Mouse (Mus musculus) MEL (cell line): ENCODE data around the gene Atf3. TPM values are rescaled to one million over a fixed set of nuclear protein-coding genes. Genes with fewer than 3 reads are reported as not detected.

Experiments used
- DNase-seq: peaks from one replicate; pipeline ENCODE4 v3.0.0; 2011; ENCODE audit warnings: low read depth, low spot score
- H3K27ac ChIP-seq: 2 replicates; pipeline ENCODE4 v1.5.1; 2012; ENCODE audit warnings: low read depth, mild to moderate bottlenecking, control low read depth, low read length, moderate library complexity; ENCODE audit not compliant: control insufficient read depth
- H3K27me3 ChIP-seq, 2 experiments: fragments of 150-350 bp in 1 of 2; sonication (generic) in 1 of 2; 2 replicates each; pipeline ENCODE4 v1.6.1; 2012; ENCODE audit warnings: low read length in 2 of 2, mild to moderate bottlenecking in 2 of 2, improper control_type of control experiment in 1 of 2, moderate library complexity in 1 of 2; ENCODE audit not compliant: insufficient read depth in 2 of 2, control insufficient read depth in 1 of 2
- H3K36me3 ChIP-seq, 2 experiments: 2 replicates each; pipeline ENCODE4 v1.6.1; 2012 to 2014; ENCODE audit warnings: low read length in 2 of 2, improper control_type of control experiment in 1 of 2, inconsistent platforms in 1 of 2, mild to moderate bottlenecking in 1 of 2; ENCODE audit not compliant: insufficient read depth in 2 of 2, control insufficient read depth in 1 of 2
- H3K4me1 ChIP-seq, 2 experiments: fragments of 150-350 bp in 1 of 2; sonication (generic) in 1 of 2; 2 replicates each; pipeline ENCODE4 v1.6.1; 2012; ENCODE audit warnings: low read length in 2 of 2, improper control_type of control experiment in 1 of 2, mild to moderate bottlenecking in 1 of 2; ENCODE audit not compliant: insufficient read depth in 2 of 2, control insufficient read depth in 1 of 2
- H3K4me3 ChIP-seq, 2 experiments: fragments of 150-350 bp in 1 of 2; sonication (generic) in 1 of 2; 2 replicates each; pipeline ENCODE4 v1.5.1; 2012; ENCODE audit warnings: low read depth in 2 of 2, low read length in 2 of 2, mild to moderate bottlenecking in 2 of 2, moderate library complexity in 2 of 2, control low read depth in 1 of 2, improper control_type of control experiment in 1 of 2; ENCODE audit not compliant: control insufficient read depth in 1 of 2, insufficient read depth in 1 of 2
- H3K79me2 ChIP-seq: 2 replicates; pipeline ENCODE4 v1.6.1; 2012; ENCODE audit warnings: mild to moderate bottlenecking, low read length, moderate library complexity; ENCODE audit not compliant: control insufficient read depth, poor library complexity, insufficient read depth
- H3K9ac ChIP-seq: 2 replicates; pipeline ENCODE4 v1.6.1; 2012; ENCODE audit warnings: low read depth, mild to moderate bottlenecking, control low read depth, low read length, moderate library complexity; ENCODE audit not compliant: control insufficient read depth, poor library complexity, severe bottlenecking
- H3K9me3 ChIP-seq: fragments of 150-350 bp; sonication (generic); replicated peaks from 2 replicates; pipeline ENCODE4 v1.6.1; 2012; ENCODE audit warnings: mild to moderate bottlenecking, low read length, improper control_type of control experiment, moderate library complexity; ENCODE audit not compliant: insufficient read depth
- BHLHE40 ChIP-seq: IDR thresholded peaks from 2 replicates; pipeline ENCODE4 v1.6.1; 2012; ENCODE audit warnings: low read depth, mild to moderate bottlenecking, inconsistent platforms, low read length, improper control_type of control experiment, borderline replicate concordance
- CHD1 ChIP-seq: IDR thresholded peaks from 2 replicates; pipeline ENCODE4 v1.6.1; 2012; ENCODE audit warnings: low read depth, mild to moderate bottlenecking, inconsistent platforms, low read length, improper control_type of control experiment
- CHD2 ChIP-seq: IDR thresholded peaks from 2 replicates; pipeline ENCODE4 v1.6.1; 2011; ENCODE audit warnings: low read length, improper control_type of control experiment
- CTCF ChIP-seq, 3 experiments: IDR thresholded peaks in 2 of 3; conservative IDR thresholded peaks in 1 of 3; 2 replicates each; pipeline ENCODE4 v1.5.1; 2011 to 2012; ENCODE audit warnings: low read length in 3 of 3, low read depth in 2 of 3, mild to moderate bottlenecking in 2 of 3, improper control_type of control experiment in 1 of 3, inconsistent platforms in 1 of 3, mixed read lengths in 1 of 3, moderate library complexity in 1 of 3; ENCODE audit not compliant: control insufficient read depth in 1 of 3, insufficient read depth in 1 of 3, poor library complexity in 1 of 3, severe bottlenecking in 1 of 3
- E2F4 ChIP-seq: IDR thresholded peaks from 2 replicates; pipeline ENCODE4 v1.6.1; 2011; ENCODE audit warnings: low read depth, low read length, improper control_type of control experiment, borderline replicate concordance
- ELF1 ChIP-seq: IDR thresholded peaks from 2 replicates; pipeline ENCODE4 v1.6.1; 2014; ENCODE audit warnings: low read depth, mild to moderate bottlenecking, inconsistent platforms, low read length, improper control_type of control experiment, moderate library complexity
- EP300 ChIP-seq, 2 experiments: IDR thresholded peaks; 2 replicates each; pipeline ENCODE4 v1.6.1; 2011; ENCODE audit warnings: improper control_type of control experiment in 2 of 2, low read length in 2 of 2, low read depth in 1 of 2, mild to moderate bottlenecking in 1 of 2
- ETS1 ChIP-seq: IDR thresholded peaks from 2 replicates; pipeline ENCODE4 v1.6.1; 2012; ENCODE audit warnings: low read depth, mild to moderate bottlenecking, inconsistent platforms, low read length, improper control_type of control experiment, moderate library complexity
- GABPA ChIP-seq: IDR thresholded peaks from 2 replicates; pipeline ENCODE4 v1.6.1; 2012; ENCODE audit warnings: low read depth, mild to moderate bottlenecking, inconsistent platforms, low read length, improper control_type of control experiment, moderate library complexity
- GATA1 ChIP-seq: IDR thresholded peaks from 2 replicates; pipeline ENCODE4 v1.6.1; 2011; ENCODE audit warnings: low read depth, low read length, improper control_type of control experiment
- HCFC1 ChIP-seq: IDR thresholded peaks from 2 replicates; pipeline ENCODE4 v1.6.1; 2012; ENCODE audit warnings: low read depth, mild to moderate bottlenecking, inconsistent platforms, low read length, improper control_type of control experiment, moderate library complexity
- JUND ChIP-seq: IDR thresholded peaks from 2 replicates; pipeline ENCODE4 v1.6.1; 2011; ENCODE audit warnings: low read depth, mild to moderate bottlenecking, improper control_type of control experiment, low read length
- KAT2A ChIP-seq: conservative IDR thresholded peaks from 2 replicates; pipeline ENCODE4 v1.6.1; 2012; ENCODE audit warnings: low read depth, low read length, improper control_type of control experiment, inconsistent platforms
- MAX ChIP-seq: IDR thresholded peaks from 2 replicates; pipeline ENCODE4 v1.6.1; 2011; ENCODE audit warnings: low read length, improper control_type of control experiment
- MAZ ChIP-seq: IDR thresholded peaks from 2 replicates; pipeline ENCODE4 v1.6.1; 2012; ENCODE audit warnings: low read depth, mild to moderate bottlenecking, inconsistent platforms, low read length, improper control_type of control experiment
- MXI1 ChIP-seq: IDR thresholded peaks from 2 replicates; pipeline ENCODE4 v1.6.1; 2011; ENCODE audit warnings: mild to moderate bottlenecking, low read depth, low read length, improper control_type of control experiment
- MYB ChIP-seq: IDR thresholded peaks from 2 replicates; pipeline ENCODE4 v1.6.1; 2011; ENCODE audit warnings: mild to moderate bottlenecking, low read depth, low read length, improper control_type of control experiment
- MYC ChIP-seq: IDR thresholded peaks from 2 replicates; pipeline ENCODE4 v1.6.1; 2011; ENCODE audit warnings: low read depth, mild to moderate bottlenecking, low read length, improper control_type of control experiment, moderate library complexity
- NELFE ChIP-seq: IDR thresholded peaks from 2 replicates; pipeline ENCODE4 v1.6.1; 2011; ENCODE audit warnings: low read depth, low read length, improper control_type of control experiment
- NRF1 ChIP-seq: IDR thresholded peaks from 2 replicates; pipeline ENCODE4 v1.6.1; 2014; ENCODE audit warnings: low read depth, mild to moderate bottlenecking, inconsistent platforms, low read length, improper control_type of control experiment, moderate library complexity; ENCODE audit not compliant: poor library complexity, insufficient read depth, severe bottlenecking
- POLR2A ChIP-seq, 2 experiments: IDR thresholded peaks; 2 replicates each; pipeline ENCODE4 v1.6.1; 2011 to 2012; ENCODE audit warnings: low read length in 2 of 2, mild to moderate bottlenecking in 2 of 2, control low read depth in 1 of 2, improper control_type of control experiment in 1 of 2, low read depth in 1 of 2, moderate library complexity in 1 of 2; ENCODE audit not compliant: control insufficient read depth in 1 of 2, insufficient read depth in 1 of 2, poor library complexity in 1 of 2
- POLR2AphosphoS2 ChIP-seq: IDR thresholded peaks from 2 replicates; pipeline ENCODE4 v1.6.1; 2011; ENCODE audit warnings: low read length, improper control_type of control experiment
- POLR2AphosphoS5 ChIP-seq: IDR thresholded peaks from 2 replicates; pipeline ENCODE4 v1.6.1; 2012; ENCODE audit warnings: low read depth, borderline replicate concordance, mild to moderate bottlenecking, inconsistent platforms, low read length, moderate library complexity, mixed read lengths
- RAD21 ChIP-seq: IDR thresholded peaks from 2 replicates; pipeline ENCODE4 v1.6.1; 2011; ENCODE audit warnings: mild to moderate bottlenecking, low read depth, low read length, improper control_type of control experiment
- RCOR1 ChIP-seq: IDR thresholded peaks from 2 replicates; pipeline ENCODE4 v1.6.1; 2012; ENCODE audit warnings: low read depth, mild to moderate bottlenecking, inconsistent platforms, low read length, improper control_type of control experiment
- SIN3A ChIP-seq: IDR thresholded peaks from 2 replicates; pipeline ENCODE4 v1.6.1; 2012; ENCODE audit warnings: low read length, improper control_type of control experiment, inconsistent platforms
- SMC3 ChIP-seq: IDR thresholded peaks from 2 replicates; pipeline ENCODE4 v1.6.1; 2011; ENCODE audit warnings: low read depth, low read length, improper control_type of control experiment
- TAL1 ChIP-seq: IDR thresholded peaks from 2 replicates; pipeline ENCODE4 v1.6.1; 2012; ENCODE audit warnings: mild to moderate bottlenecking, inconsistent platforms, low read length, moderate library complexity, mixed read lengths
- TBP ChIP-seq: IDR thresholded peaks from 2 replicates; pipeline ENCODE4 v1.8.0; 2011; ENCODE audit warnings: low read depth, low read length, improper control_type of control experiment
- TCF12 ChIP-seq: IDR thresholded peaks from 2 replicates; pipeline ENCODE4 v1.6.1; 2014; ENCODE audit warnings: low read depth, mild to moderate bottlenecking, inconsistent platforms, low read length, improper control_type of control experiment, moderate library complexity
- UBTF ChIP-seq: IDR thresholded peaks from 2 replicates; pipeline ENCODE4 v1.6.1; 2012; ENCODE audit warnings: low read depth, mild to moderate bottlenecking, inconsistent platforms, low read length, improper control_type of control experiment, moderate library complexity, borderline replicate concordance; ENCODE audit not compliant: insufficient read depth
- USF1 ChIP-seq: IDR thresholded peaks from 2 replicates; pipeline ENCODE4 v1.6.1; 2014; ENCODE audit warnings: low read depth, mild to moderate bottlenecking, inconsistent platforms, low read length, improper control_type of control experiment, moderate library complexity
- USF2 ChIP-seq, 2 experiments: IDR thresholded peaks; 2 replicates each; pipeline ENCODE4 v1.6.1; 2011 to 2012; ENCODE audit warnings: improper control_type of control experiment in 2 of 2, low read length in 2 of 2, borderline replicate concordance in 1 of 2, inconsistent platforms in 1 of 2, low read depth in 1 of 2, mild to moderate bottlenecking in 1 of 2; ENCODE audit not compliant: insufficient read depth in 1 of 2
- ZC3H11A ChIP-seq: IDR thresholded peaks from 2 replicates; pipeline ENCODE4 v1.6.1; 2012; ENCODE audit warnings: low read depth, mild to moderate bottlenecking, inconsistent platforms, low read length, improper control_type of control experiment
- ZKSCAN1 ChIP-seq: IDR thresholded peaks from 2 replicates; pipeline ENCODE4 v1.6.1; 2012; ENCODE audit warnings: low read depth, mild to moderate bottlenecking, inconsistent platforms, low read length, improper control_type of control experiment, moderate library complexity
- ZMIZ1 ChIP-seq: IDR thresholded peaks from 2 replicates; pipeline ENCODE4 v1.6.1; 2012; ENCODE audit warnings: low read depth, mild to moderate bottlenecking, inconsistent platforms, low read length, improper control_type of control experiment, moderate library complexity
- ZNF384 ChIP-seq: IDR thresholded peaks from 2 replicates; pipeline ENCODE4 v1.6.1; 2012; ENCODE audit warnings: low read depth, mild to moderate bottlenecking, inconsistent platforms, low read length, improper control_type of control experiment
- polyA plus RNA-seq, 2 experiments: library from polyadenylated mRNA; stranded (reverse) in 1 of 2; unstranded in 1 of 2; fragments of >175 nt in 1 of 2; fragments of >200 nt in 1 of 2; gene quantifications; 2 replicates each; pipeline versions ENCODE4 v1.2.1 to v1.2.4; 2012; ENCODE audit warnings: low replicate concordance in 2 of 2, low read depth in 1 of 2; ENCODE audit not compliant: insufficient read length in 2 of 2, insufficient read depth in 1 of 2, missing spikeins in 1 of 2
- total RNA-seq: library from RNA; depleted of rRNA; stranded (reverse); fragments of 300-350 nt; gene quantifications from 2 replicates; pipeline ENCODE4 v1.2.3, GENCODE M21; 2012

Gene Atf3
- total and polyA plus RNA-seq, 3 experiments = 0.46 to 1.4 TPM; not detected in 1

GRCm38 (mm10) chr1:191185761-191186385 is 32.0 kb downstream of the Atf3 start:
- no peaks in the 10 kb centered on the region for H3K79me2 ChIP-seq

GRCm38 (mm10) chr1:191184841-191185251 is 33.0 kb downstream of the Atf3 start:
- H3K4me1 ChIP-seq = peaks cover 0 to 6% of the 10 kb centered on the region in 2 experiments; a peak in 1 of 4 replicates
- peak; percentile 25 for DNase-seq
- no peaks in the 10 kb centered on the region; a peak in 1 of 4 replicates for H3K36me3 ChIP-seq
- TF ChIP-seq CHD1 = no peak
- TF ChIP-seq BHLHE40 = no peak
- no peak for TF ChIP-seq RAD21
- no peak for TF ChIP-seq SMC3
- no peak for TF ChIP-seq POLR2AphosphoS5
- TF ChIP-seq POLR2A (IDR thresholded peaks at IDR 0.05; ENCODE audit: control insufficient read depth in 1 of 2, insufficient read depth in 1 of 2, low read depth in 1 of 2, low read length in 2 of 2, poor library complexity in 1 of 2) = no peak
- TF ChIP-seq MYC = no peak
- no peak for TF ChIP-seq GABPA
- no peak for TF ChIP-seq MAX
- no peaks in the 10 kb centered on the region for H3K79me2 ChIP-seq
- no peaks in the 10 kb centered on the region for H3K9me3 ChIP-seq
- H3K9ac ChIP-seq = peak overlapping the region; percentile 15; the same call in 1 of the 2 replicates
- H3K27ac ChIP-seq = no peak overlapping the region
- H3K4me3 ChIP-seq = peak overlapping the region; percentile 19 to 55; a peak in 3 of 4 replicates
- H3K27me3 ChIP-seq = peaks cover 14 to 23% of the 10 kb centered on the region in 2 experiments

More at GRCm38 (mm10) chr1:191185761-191186385, 32.0 kb downstream of the Atf3 start:
- peaks cover 0 to 6% of the 10 kb centered on the region in 2 experiments; a peak in 1 of 4 replicates for H3K4me1 ChIP-seq
- H3K9ac ChIP-seq = peak overlapping the region; percentile 21
- no peaks in the 10 kb centered on the region; a peak in 1 of 4 replicates for H3K36me3 ChIP-seq
- H3K27ac ChIP-seq = peak overlapping the region; percentile 16; the same call in 1 of the 2 replicates
- H3K9me3 ChIP-seq = no peaks in the 10 kb centered on the region
- peak overlapping the region; percentile 19 to 55 for H3K4me3 ChIP-seq
- DNase-seq = peak; percentile 56
- peaks cover 23 to 32% of the 10 kb centered on the region in 2 experiments for H3K27me3 ChIP-seq
- TF ChIP-seq GABPA (no peak), UBTF (no peak), USF2 (IDR thresholded peaks at IDR 0.05; ENCODE audit: borderline replicate concordance in 1 of 2, insufficient read depth in 1 of 2, low read depth in 1 of 2, low read length in 2 of 2) (no peak), POLR2AphosphoS2 (no peak), JUND (no peak), SMC3 (no peak), MYB (no peak), NELFE (no peak), ELF1 (no peak), POLR2AphosphoS5 (no peak), ZKSCAN1 (no peak), MAZ (0 out of 2 replicates have a peak, but pooled peaks have one; percentile 28), TBP (no peak), E2F4 (no peak), BHLHE40 (no peak), CTCF (IDR thresholded peaks at IDR 0.05 in 2 of 3, conservative IDR thresholded peaks at IDR 0.05 in 1 of 3; ENCODE audit: control insufficient read depth in 1 of 3, insufficient read depth in 1 of 3, low read depth in 2 of 3, low read length in 3 of 3, poor library complexity in 1 of 3, severe bottlenecking in 1 of 3) (no peak), RCOR1 (no peak), MYC (no peak), USF1 (no peak), ZC3H11A (no peak), TCF12 (no peak), ZNF384 (no peak), SIN3A (peak; percentile 41; the same call in 1 of the 2 replicates), KAT2A (no peak), GATA1 (0 out of 2 replicates have a peak, but pooled peaks have one; percentile 9), HCFC1 (no peak), POLR2A (IDR thresholded peaks at IDR 0.05; ENCODE audit: control insufficient read depth in 1 of 2, insufficient read depth in 1 of 2, low read depth in 1 of 2, low read length in 2 of 2, poor library complexity in 1 of 2) (no peak), MXI1 (peak; percentile 57), ETS1 (0 out of 2 replicates have a peak, but pooled peaks have one; percentile 19), NRF1 (0 out of 2 replicates have a peak, but pooled peaks have one; percentile 25), CHD1 (no peak), MAX (0 out of 2 replicates have a peak, but pooled peaks have one; percentile 15), CHD2 (no peak), TAL1 (no peak), ZMIZ1 (no peak), EP300 (IDR thresholded peaks at IDR 0.05; ENCODE audit: low read depth in 1 of 2, low read length in 2 of 2) (0 out of 4 replicates have a peak, but pooled peaks of 1 of the 2 experiments have one; percentile 4)
- TF ChIP-seq, all 39 proteins: peak for 8
